12 mouse cellular contexts compared by ENCODE assay signal in genomic region chr12:25012555-25013540, GRCm38 (mm10). TPM values are rescaled to one million over a fixed set of nuclear protein-coding genes. Genes with fewer than 3 reads are reported as not detected.
DNase-seq lines count a peak whose midpoint lies in the region; ATAC-seq lines count a peak whose summit lies in the region.
"Had no signal": no experiment of that assay in that cellular context is flagged by ENCODE, and none has a peak within 500 bp of the region (broad histone marks: within the 10 kb centered on the region; RNA-seq: fewer than 3 reads in every experiment).

No protein-coding gene starts in this region.

- ATAC-seq in intestine, embryonic 15.5 days = peak; percentile 83
- ATAC-seq in forebrain, embryonic 11.5 days (replicated peaks; ENCODE audit: low FRiP score) = no peak
- no peak for ATAC-seq in hindbrain, embryonic 14.5 days (ENCODE audit: low FRiP score)
- ATAC-seq: hindbrain, postnatal 0 days had no signal

- WGBS in intestine, embryonic 15.5 days = 65% methylated on average over 13 of the region's 13 CpGs
- WGBS in forebrain, embryonic 11.5 days = 92% methylated on average over 13 of the region's 13 CpGs
- 91% methylated on average over 13 of the region's 13 CpGs for WGBS in hindbrain, embryonic 14.5 days

- DNase-seq in adrenal gland, adult 2 months = peak; percentile 70
- no peak for DNase-seq in adrenal gland, postnatal 4 days (ENCODE audit: low spot score in 2 of 2)
- peak; percentile 32 for DNase-seq in urinary bladder, postnatal 14 days (ENCODE audit: low spot score)
- no peak for DNase-seq in urinary bladder, postnatal 36 days (ENCODE audit: low spot score in 2 of 2)
- DNase-seq in forebrain, embryonic 11.5 days (ENCODE audit: low spot score) = no peak
- DNase-seq in hindbrain, embryonic 14.5 days (ENCODE audit: low spot score) = no peak
- DNase-seq in cerebellum, adult 9-11 months = no peak
- DNase-seq: cerebellum, postnatal 25 days had no signal

- no peaks in the 10 kb centered on the region for H3K9me3 ChIP-seq in intestine, embryonic 15.5 days
- no peaks in the 10 kb centered on the region for H3K9me3 ChIP-seq in forebrain, embryonic 11.5 days (ENCODE audit: control insufficient read depth, low read length)
- no peaks in the 10 kb centered on the region for H3K9me3 ChIP-seq in hindbrain, embryonic 14.5 days (ENCODE audit: control insufficient read depth, low read length)
- H3K9me3 ChIP-seq: lung, embryonic 15.5 days had no signal

- no peaks in the 10 kb centered on the region for H3K4me1 ChIP-seq in intestine, embryonic 15.5 days (replicated peaks)
- no peaks in the 10 kb centered on the region for H3K4me1 ChIP-seq in forebrain, embryonic 11.5 days (replicated peaks; ENCODE audit: control insufficient read depth, insufficient read depth, low read length)
- no peaks in the 10 kb centered on the region for H3K4me1 ChIP-seq in hindbrain, embryonic 14.5 days (replicated peaks; ENCODE audit: control insufficient read depth, insufficient read depth, low read length)

- H3K27ac ChIP-seq in intestine, embryonic 15.5 days = peak overlapping the region; percentile 62; the same call in 1 of the 2 replicates
- no peak overlapping the region for H3K27ac ChIP-seq in forebrain, embryonic 11.5 days (ENCODE audit: low read depth, low read length)
- no peak overlapping the region for H3K27ac ChIP-seq in hindbrain, embryonic 14.5 days
- H3K27ac ChIP-seq: hindbrain, postnatal 0 days had no signal

- H3K4me3 ChIP-seq in intestine, embryonic 15.5 days (replicated peaks) = no peak overlapping the region
- H3K4me3 ChIP-seq in forebrain, embryonic 11.5 days (ENCODE audit: low read depth, low read length) = no peak overlapping the region
- H3K4me3 ChIP-seq in hindbrain, embryonic 14.5 days (replicated peaks; ENCODE audit: low read length) = no peak overlapping the region
- H3K4me3 ChIP-seq: lung, embryonic 15.5 days; myocyte had no signal

- H3K36me3 ChIP-seq in intestine, embryonic 15.5 days = peaks cover 38% of the 10 kb centered on the region
- no peaks in the 10 kb centered on the region; the same call in 1 of the 2 replicates for H3K36me3 ChIP-seq in forebrain, embryonic 11.5 days (ENCODE audit: control insufficient read depth, insufficient read depth, low read length)
- H3K36me3 ChIP-seq in hindbrain, embryonic 14.5 days (replicated peaks; ENCODE audit: control insufficient read depth, insufficient read depth) = peaks cover 99% of the 10 kb centered on the region

- no peak overlapping the region for H3K9ac ChIP-seq in intestine, embryonic 15.5 days
- no peak overlapping the region for H3K9ac ChIP-seq in forebrain, embryonic 11.5 days (ENCODE audit: low read length)
- no peak overlapping the region for H3K9ac ChIP-seq in hindbrain, embryonic 14.5 days
- H3K9ac ChIP-seq: lung, embryonic 15.5 days had no signal

- H3K4me2 ChIP-seq in intestine, embryonic 15.5 days (replicated peaks) = no peak overlapping the region
- no peak overlapping the region for H3K4me2 ChIP-seq in forebrain, embryonic 11.5 days (ENCODE audit: low read depth, low read length, severe bottlenecking)
- H3K4me2 ChIP-seq in hindbrain, embryonic 14.5 days (replicated peaks) = no peak overlapping the region
- H3K4me2 ChIP-seq: lung, embryonic 15.5 days had no signal

- H3K27me3 ChIP-seq in intestine, embryonic 15.5 days (replicated peaks) = no peaks in the 10 kb centered on the region
- no peaks in the 10 kb centered on the region for H3K27me3 ChIP-seq in forebrain, embryonic 11.5 days (ENCODE audit: control insufficient read depth, insufficient read depth, low read length)
- no peaks in the 10 kb centered on the region for H3K27me3 ChIP-seq in hindbrain, embryonic 14.5 days (ENCODE audit: control insufficient read depth, insufficient read depth, low read length)
- H3K27me3 ChIP-seq: lung, embryonic 15.5 days had no signal

RNA-seq across cellular contexts. Expression of gene Kidins220, which starts 38.1 kb away (rescaled TPM):
- 100 to 1,000 TPM in 1 of 2 experiments, 10 to 100 TPM in 1; 90.9 to 111 TPM for total RNA-seq in adrenal gland, adult 2 months (2021)
- polyA plus RNA-seq in adrenal gland, adult 2 months (2012; rRNA removed) = 89.9 and 112 TPM in 2 replicates
- total RNA-seq in adrenal gland, postnatal 4 days (2021) = 100 to 1,000 TPM in 1 of 2 experiments, 10 to 100 TPM in 1; 94.4 to 126 TPM
- 20.1 and 21.8 TPM in 2 replicates for polyA plus RNA-seq in intestine, embryonic 15.5 days (2015; fragmentation: Nextera tagmentation; extraction: Ambion mirVana)
- polyA plus RNA-seq in forebrain, embryonic 11.5 days (2014; fragmentation: Nextera tagmentation; extraction: Ambion mirVana) = 45.4 and 47.2 TPM in 2 replicates
- 174 and 189 TPM in 2 replicates for polyA plus RNA-seq in hindbrain, embryonic 14.5 days (2014; fragmentation: Nextera tagmentation; extraction: Ambion mirVana)

Comparison
In these comparisons a context has a peak if more than half of its experiments do, and no peak if none do; other contexts are left out.
1. DNase-seq: peak in adrenal gland, adult 2 months (single experiment) and urinary bladder, postnatal 14 days (single experiment); none in adrenal gland, postnatal 4 days (0 of 2), urinary bladder, postnatal 36 days (0 of 2), forebrain, embryonic 11.5 days (single experiment), hindbrain, embryonic 14.5 days (single experiment) and cerebellum, adult 9-11 months (single experiment).